Mouse (Mus musculus) heart, postnatal 0 days (tissue): ENCODE measurements at regions not wholly inside any gene's neighbourhood (a gene's known extent, or its start where the extent isn't known, plus 50 kb on each side); places are given as distances from the start of the nearest gene placed in this dataset.

ENCODE experiments used
- CTCF ChIP-seq: IDR thresholded peaks from 2 replicates; pipeline ENCODE4 v1.5.1; 2016; ENCODE audit warnings: antibody characterized with exemption, control low read depth, low read depth
- EP300 ChIP-seq: IDR thresholded peaks from 2 replicates; pipeline ENCODE4 v1.6.1; 2016; ENCODE audit warnings: antibody characterized with exemption, low read depth

DNA sequence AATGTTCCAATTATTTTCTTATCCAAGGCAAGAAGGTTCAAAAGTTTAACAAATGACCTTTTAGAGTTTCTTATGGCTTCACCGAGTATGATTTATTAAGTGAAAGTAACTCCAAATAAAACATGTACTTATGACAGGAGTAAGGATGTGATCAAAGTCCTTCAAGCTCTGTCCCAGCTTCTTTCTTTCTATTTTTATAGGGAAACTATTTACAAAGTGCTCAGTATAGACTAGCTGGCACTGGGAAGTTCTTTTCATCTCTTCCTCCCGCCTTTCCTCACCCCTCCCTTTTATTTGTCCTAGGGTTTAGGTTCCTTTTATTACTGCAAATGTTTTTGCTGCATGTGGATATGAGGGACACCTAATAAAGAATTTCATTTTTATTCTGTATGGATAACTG lies 76.3 kb upstream of the H2al1n start:
- TF ChIP-seq CTCF (no peak), EP300 (no peak)
